Mouse (Mus musculus): ENCODE results near the gene Gm732. TPM values are rescaled to one million over a fixed set of nuclear protein-coding genes. Genes with fewer than 3 reads are reported as not detected.

The Gm732 gene
- polyA plus RNA-seq (2016; fragmentation: Nextera tagmentation; extraction: Ambion mirVana), result not detected in 2 replicates

DNA sequence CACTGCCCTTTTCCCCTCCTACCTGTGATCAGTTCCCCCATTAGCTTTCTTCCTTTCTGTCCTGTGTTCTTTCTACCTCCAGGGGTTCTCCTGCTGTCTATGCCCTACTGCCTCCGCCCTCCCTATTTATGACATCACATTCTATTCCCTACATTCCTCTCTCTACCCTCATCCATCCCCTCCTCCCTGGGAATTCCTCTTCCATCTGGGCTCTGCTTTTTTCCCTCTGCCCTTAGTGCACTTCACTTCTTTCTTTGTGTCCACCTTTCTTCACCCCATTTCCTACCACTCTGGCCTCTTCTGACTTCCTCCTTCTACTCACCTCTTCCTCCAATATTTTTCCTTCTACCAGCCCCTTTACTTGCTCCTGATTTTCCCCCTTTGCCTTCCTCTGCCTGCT lies at the start of gene Gm732:
Gm732 (minus strand) TSS at position 101 of the 400 bp plus-strand sequence.
- Histone ChIP-seq H3K27ac (no peak within 1 kb of the TSS), H3K27me3 (no peaks in the 10 kb centered on the region), H3K36me3 (no peaks in the 10 kb centered on the region), H3K4me2 (no peak within 1 kb of the TSS), H3K4me3 (replicated peaks) (no peak within 1 kb of the TSS), H3K9me3 (no peaks in the 10 kb centered on the region), H3K9ac (replicated peaks) (no peak within 1 kb of the TSS), H3K4me1 (replicated peaks) (no peaks in the 10 kb centered on the region)
- 50% methylated on average over 1 of the region's 1 CpGs for WGBS
- ATAC-seq (ENCODE audit: insufficient number of reproducible peaks, insufficient read depth, low FRiP score, low TSS enrichment, low read depth), result no peak

Other genes with a start within 250 kb of the Gm732 start
- gene Tent5d, start 155.9 kb downstream of the Gm732 start, polyA plus RNA-seq (2016; fragmentation: Nextera tagmentation; extraction: Ambion mirVana), result 0.09 and 0.10 TPM in 2 replicates
- 7.4 and 8.8 TPM in 2 replicates for gene 2610002M06Rik, start 132.1 kb downstream of the Gm732 start, polyA plus RNA-seq (2016; fragmentation: Nextera tagmentation; extraction: Ambion mirVana)

Measured in limb, embryonic 12.5 days (tissue).